Mouse (Mus musculus) spleen, postnatal 10 days (tissue): ENCODE results near the gene Art1.
A peak's percentile ranks its signal among the peaks of the same experiment; 100 is the strongest.

ENCODE experiments used
- DNase-seq, 2 experiments: peaks; one replicate each; pipeline ENCODE4 v3.0.0; 2021 to 2022; ENCODE audit warnings: low spot score in 2 of 2

The Art1 gene

GRCm38 (mm10) chr7:102101487-102101886 lies at the start of gene Art1:
Art1 (plus strand) TSS chr7:102101743.
- DNase-seq: no peak

DNA sequence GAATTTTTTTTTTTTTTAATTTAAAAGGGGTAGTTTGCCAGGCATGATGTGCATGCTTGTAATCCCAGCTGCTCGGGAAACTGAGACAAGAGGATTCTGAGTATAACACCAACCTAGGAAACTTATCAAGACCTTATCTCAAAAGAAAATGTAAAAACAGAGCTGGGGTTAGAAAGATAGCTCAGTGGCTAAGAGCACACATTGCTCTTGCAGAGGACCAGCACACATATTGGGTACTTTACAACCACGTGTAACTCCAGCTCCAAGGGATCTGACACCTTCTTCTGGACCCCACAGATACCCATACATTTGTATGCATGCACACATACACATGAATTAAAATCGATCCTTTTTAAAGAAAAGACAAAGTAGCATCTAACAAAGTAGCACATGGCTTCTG lies 40.2 kb upstream of the Art1 start:
- no peak for DNase-seq

- no peak for DNase-seq
Measured at GRCm38 (mm10) chr7:102062203-102062602, 39.3 kb upstream of the Art1 start.

DNA sequence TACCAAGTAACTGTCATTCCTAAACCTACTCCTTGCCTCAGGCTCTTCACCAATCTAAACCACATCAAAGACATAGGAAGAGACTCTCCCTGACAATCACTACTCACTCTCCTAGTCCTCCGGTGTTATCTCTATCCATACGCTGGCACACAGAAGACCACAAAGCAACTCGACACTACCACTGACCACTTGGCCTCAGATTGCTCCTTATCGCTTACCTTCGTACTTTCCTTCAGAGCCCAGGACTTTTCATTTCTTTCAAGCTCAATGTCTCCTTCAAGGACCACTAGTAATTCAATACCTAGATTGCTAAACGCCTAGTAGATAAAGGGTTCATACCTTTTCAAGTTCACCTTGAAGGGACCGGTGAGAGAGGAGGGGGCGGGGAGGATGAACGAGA lies 37.7 kb upstream of the Art1 start:
- no peak for DNase-seq

GRCm38 (mm10) chr7:102064655-102065045 lies 36.9 kb upstream of the Art1 start:
- no peak for DNase-seq

DNA sequence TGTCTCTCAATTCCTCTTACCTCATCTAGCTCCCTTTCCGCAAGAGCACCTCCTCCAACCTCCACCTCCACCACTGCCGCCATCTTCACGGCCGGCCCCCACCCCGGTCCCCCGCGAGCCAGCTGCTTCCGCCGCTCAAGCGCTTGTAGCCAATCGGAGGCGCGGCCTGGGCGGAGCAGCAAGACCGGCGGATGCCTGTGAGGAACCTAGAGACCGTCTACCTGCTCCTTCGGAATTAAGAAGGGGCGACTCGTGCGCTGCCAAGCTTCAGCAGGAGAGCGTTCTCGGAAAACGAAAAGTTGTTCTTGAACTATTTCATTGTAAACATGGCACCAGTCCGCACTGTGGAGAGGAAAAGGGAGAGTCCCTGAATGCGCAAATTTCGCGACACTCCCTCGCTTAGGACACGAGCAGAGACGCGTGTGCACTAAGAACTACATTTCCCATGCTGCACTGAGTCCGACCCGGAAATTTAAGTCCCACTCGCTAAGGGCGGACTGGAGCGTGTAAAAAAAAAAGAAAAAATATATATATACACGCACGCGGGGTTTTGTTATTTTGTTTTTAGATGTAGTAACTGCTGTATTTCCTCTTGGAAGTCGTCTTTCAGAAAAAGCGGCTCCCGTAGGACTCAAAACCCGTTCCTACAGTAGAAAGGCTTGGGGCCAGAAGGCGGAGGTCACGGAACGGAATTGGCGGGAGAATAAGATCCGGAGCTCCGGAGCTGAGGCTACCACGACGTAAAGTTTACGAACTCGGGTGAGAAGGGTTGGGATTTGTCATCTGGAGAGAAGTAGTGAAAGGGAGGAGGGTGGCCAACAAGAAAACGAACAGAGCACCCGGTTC lies 36.3 kb upstream of the Art1 start, which contains the start of the genes Rnf121, Xndc1 and Xntrpc:
Gene Rnf121 (minus strand): TSS at position 424 of the 846 bp plus-strand sequence.
Gene Xndc1 (plus strand): TSS at position 466 of the 846 bp plus-strand sequence.
Gene Xntrpc (plus strand): TSS at position 668 of the 846 bp plus-strand sequence.
- peak; percentile 92 to 93 for DNase-seq

DNA sequence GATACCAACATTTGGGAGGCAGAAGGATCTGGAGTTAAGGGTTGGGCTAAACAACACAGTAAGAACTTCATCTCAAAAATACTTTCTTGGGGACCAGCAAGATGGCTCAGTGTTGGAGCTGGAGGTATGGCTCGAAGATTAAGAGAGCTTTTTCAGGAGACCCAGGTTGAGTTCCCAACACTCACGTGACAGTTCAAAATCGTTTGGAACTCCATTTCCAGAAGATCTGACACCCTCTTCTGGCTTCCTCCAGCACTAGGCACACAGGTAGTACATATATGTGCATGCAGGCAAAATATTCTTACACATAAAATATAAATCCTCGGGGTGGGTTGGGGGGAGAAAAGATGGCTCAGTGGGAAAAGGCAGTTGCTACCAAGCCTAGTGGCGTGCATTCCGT lies 35.2 kb upstream of the Art1 start:
- no peak for DNase-seq

GRCm38 (mm10) chr7:102076714-102077296 lies 24.7 kb upstream of the Art1 start:
- peak in 1 of 2 experiments; percentile 62 for DNase-seq

DNA sequence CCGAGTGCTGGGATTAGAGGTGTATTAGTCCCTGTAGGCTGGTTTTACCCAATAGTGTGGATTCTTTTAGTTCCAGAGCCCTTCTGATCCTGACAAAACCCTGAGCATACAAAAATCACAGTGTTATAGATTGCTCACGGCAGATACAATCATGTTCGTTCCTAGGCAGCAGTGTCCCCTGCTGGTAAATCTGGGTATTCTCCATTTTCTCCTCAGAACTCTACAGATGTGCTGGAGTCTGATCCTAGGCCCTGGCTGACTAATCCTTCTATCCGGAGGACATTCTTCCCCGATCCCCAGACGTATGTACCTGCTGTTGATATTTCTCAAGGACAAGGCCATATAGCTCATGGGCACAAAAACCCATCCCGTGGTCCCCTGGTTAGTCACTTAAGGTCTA lies 23.0 kb upstream of the Art1 start:
- peak in 1 of 2 experiments; percentile 47 for DNase-seq

DNA sequence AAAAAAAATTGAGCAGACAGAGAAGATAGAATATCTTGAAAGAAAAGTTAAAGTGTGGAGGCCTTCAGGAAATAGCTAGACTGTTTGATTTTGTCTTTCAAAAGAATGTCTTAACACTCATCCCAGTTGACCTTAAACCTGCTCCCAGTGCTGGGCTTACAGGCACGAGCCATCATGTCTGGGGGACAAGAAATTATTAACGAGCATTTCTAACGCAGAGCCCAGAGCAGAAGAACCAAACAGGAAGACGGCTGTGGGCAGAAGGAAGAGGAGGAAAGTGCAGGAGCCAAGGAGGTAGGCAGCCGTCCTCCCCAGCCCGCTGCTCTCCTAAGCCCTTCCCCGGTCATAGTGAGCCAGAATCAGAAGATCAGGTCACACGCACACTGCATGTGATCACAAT lies 21.2 kb upstream of the Art1 start:
- DNase-seq: no peak

DNA sequence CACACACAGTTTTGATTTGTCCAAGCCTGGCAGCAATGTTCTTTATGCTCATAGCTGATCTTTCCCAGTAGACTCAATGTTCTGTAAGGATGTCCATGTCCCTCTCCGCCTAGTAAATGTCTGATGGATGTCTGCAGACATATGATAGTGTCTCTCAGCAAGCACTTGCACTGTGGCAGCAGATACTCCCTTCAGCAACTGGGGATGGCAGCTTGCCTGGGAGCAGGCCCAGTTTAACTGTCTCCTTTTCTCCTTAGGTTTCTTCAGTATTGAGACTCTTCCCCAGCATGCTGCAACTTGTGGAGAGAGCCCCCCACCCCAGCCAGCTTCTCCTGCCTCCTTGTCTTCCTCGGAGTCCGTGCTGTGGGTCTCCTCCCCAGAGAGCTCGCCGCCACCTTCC lies 19.8 kb upstream of the Art1 start:
- DNase-seq: no peak

- no peak for DNase-seq
Measured at GRCm38 (mm10) chr7:102082816-102083215, 18.7 kb upstream of the Art1 start, which contains the start of gene Trpc2. Trpc2 (plus strand) TSS chr7:102083116.

GRCm38 (mm10) chr7:102084041-102084696 lies 17.4 kb upstream of the Art1 start:
- no peak for DNase-seq

GRCm38 (mm10) chr7:102087336-102087735 lies 14.2 kb upstream of the Art1 start:
- DNase-seq: no peak

GRCm38 (mm10) chr7:102099760-102100661 lies 1.5 kb upstream of the Art1 start:
- DNase-seq: peak in 1 of 2 experiments; percentile 63

DNA sequence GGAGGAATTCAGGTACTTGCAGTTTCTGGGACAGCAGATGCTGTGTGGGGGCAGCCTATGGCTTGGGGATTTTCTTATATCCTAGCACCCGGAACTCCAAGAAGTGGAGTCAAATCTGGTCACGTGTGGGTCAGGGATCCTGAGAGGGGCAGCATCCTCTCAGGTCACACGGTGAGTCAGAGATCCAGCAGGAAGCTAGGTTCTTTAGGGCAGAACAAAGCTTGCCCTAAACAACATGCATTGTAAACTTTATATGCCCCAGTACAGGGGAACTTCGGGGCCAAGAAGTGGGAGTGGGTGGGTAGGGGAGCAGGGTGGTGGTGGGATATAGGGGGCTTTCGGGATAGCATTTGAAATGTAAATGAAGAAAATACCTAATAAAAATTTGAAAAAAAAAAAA lies 675 bp upstream of the Art1 start:
- no peak for DNase-seq

GRCm38 (mm10) chr7:102102241-102102640 lies 698 bp downstream of the Art1 start:
- no peak for DNase-seq

DNA sequence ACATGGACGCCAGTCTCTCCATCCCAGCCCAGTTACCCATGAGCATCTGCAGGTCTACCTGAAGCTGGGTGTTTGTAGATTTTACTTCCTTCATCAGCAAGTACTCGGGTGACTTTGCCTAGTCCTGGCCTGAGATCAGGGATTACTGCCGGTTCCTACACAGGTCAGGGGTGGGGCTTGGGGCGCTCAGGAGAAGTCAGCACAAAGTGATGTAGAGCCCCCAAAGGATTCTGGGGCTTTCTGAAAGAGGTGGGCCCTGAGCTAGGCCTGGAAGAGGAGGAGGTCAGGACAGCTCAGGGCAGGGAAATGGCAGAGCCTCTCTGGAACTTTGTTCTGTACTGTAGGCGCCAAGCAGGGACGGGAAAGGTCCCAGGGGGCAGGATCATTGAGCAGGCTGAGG lies 1.2 kb downstream of the Art1 start:
- no peak for DNase-seq

DNA sequence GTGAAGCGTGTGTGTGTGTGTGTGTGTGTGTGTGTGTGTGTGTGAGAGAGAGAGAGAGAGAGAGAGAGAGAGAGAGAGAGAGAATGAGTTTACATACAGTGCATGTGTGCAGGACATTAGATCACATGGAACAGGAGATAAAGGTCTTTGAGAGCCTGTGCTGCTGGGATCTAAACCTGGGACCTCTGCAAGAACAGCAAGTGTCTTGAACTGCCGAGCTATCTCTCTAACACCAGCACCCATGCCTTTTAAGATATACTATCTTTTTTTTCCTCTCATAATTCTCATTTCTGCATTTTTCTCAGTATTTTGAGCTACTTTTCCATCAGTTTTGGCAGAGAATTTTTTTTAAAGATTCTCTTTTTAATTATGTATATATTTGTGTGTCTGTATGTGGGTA lies 2.0 kb downstream of the Art1 start:
- DNase-seq: no peak

DNA sequence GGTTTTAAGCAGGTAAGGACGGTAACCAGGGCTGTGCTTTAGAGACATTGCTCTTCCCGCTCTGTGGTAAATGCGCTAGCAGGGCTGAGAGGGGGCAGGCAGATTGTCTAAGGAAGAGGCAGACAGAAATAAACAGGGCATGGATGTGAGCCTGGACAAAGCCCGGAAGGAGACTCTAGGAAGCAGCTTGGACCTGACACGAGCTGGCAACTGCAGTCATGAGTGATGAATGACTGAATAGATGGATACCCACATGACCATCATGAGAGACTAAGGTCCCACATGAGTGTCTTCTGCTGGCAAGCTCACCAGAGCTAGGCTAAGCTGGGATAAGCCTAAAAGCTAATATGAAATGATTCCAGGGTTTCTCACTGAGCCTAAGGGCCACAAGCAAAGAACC lies 2.6 kb downstream of the Art1 start:
- no peak for DNase-seq

DNA sequence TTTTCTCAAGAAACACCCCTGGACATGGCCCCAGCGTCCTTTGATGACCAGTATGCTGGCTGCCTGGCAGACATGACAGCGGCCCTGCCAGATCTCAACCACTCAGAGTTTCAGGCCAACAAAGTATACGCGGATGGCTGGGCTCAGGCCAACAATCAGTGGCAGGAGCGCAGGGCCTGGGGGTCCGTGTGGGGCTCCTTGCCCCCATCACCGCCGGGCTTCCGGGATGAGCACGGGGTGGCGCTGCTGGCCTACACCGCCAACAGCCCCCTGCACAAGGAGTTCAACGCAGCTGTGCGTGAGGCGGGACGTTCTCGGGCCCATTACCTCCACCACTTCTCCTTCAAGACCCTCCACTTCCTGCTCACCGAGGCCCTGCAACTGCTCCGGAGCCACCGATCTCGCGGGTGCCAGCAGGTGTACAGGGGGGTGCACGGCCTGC lies 5.2 kb downstream of the Art1 start:
- peak in 1 of 2 experiments; percentile 32 for DNase-seq
